Mouse (Mus musculus): ENCODE measurements around the gene Vstm5.
A peak's percentile ranks its signal among the peaks of the same experiment; 100 is the strongest.
"Not testable (repeated sequence)": the region's sequence is repeated elsewhere in the genome, so short reads cannot be mapped to it uniquely, and the experiment has no call there.

The Vstm5 gene

GRCm38 (mm10) chr9:15261980-15262379, 23.1 kb downstream of the Vstm5 start:
- no peak for DNase-seq (ENCODE audit: low spot score in 2 of 2)

- no peak for DNase-seq (ENCODE audit: low spot score in 2 of 2)
These were observed 24.6 kb downstream of the Vstm5 start for GRCm38 (mm10) chr9:15263487-15263886.

- DNase-seq (ENCODE audit: low spot score in 2 of 2) = no peak
These were observed 35.1 kb downstream of the Vstm5 start for GRCm38 (mm10) chr9:15273981-15274380.

GRCm38 (mm10) chr9:15276855-15277254, 38.0 kb downstream of the Vstm5 start:
- no peak for DNase-seq (ENCODE audit: low spot score in 2 of 2)

GRCm38 (mm10) chr9:15278343-15278742, 39.5 kb downstream of the Vstm5 start:
- DNase-seq (ENCODE audit: low spot score in 2 of 2) = no peak

- no peak for DNase-seq (ENCODE audit: low spot score in 2 of 2)
These were observed 40.3 kb downstream of the Vstm5 start for GRCm38 (mm10) chr9:15279139-15279648.

GRCm38 (mm10) chr9:15279649-15280490, 41.0 kb downstream of the Vstm5 start, which contains the start of gene Med17:
Gene Med17 (minus strand): TSS chr9:15279931.
- peak; percentile 82 to 91 for DNase-seq (ENCODE audit: low spot score in 2 of 2)

GRCm38 (mm10) chr9:15280491-15280879, 41.6 kb downstream of the Vstm5 start:
- no peak for DNase-seq (ENCODE audit: low spot score in 2 of 2)

GRCm38 (mm10) chr9:15285443-15285842, 46.6 kb downstream of the Vstm5 start:
- DNase-seq (ENCODE audit: low spot score in 2 of 2) = no peak

GRCm38 (mm10) chr9:15287846-15288245, 49.0 kb downstream of the Vstm5 start:
- no peak for DNase-seq (ENCODE audit: low spot score in 2 of 2)

- DNase-seq (ENCODE audit: low spot score in 2 of 2) = no peak
These were observed 49.6 kb downstream of the Vstm5 start for GRCm38 (mm10) chr9:15288402-15288801.

GRCm38 (mm10) chr9:15289251-15289650, 50.4 kb downstream of the Vstm5 start:
- DNase-seq (ENCODE audit: low spot score in 2 of 2) = no peak

GRCm38 (mm10) chr9:15297112-15297511, 58.3 kb downstream of the Vstm5 start:
- DNase-seq (ENCODE audit: low spot score in 2 of 2) = no peak

GRCm38 (mm10) chr9:15298451-15298850, 59.6 kb downstream of the Vstm5 start:
- DNase-seq (ENCODE audit: low spot score in 2 of 2) = no peak

GRCm38 (mm10) chr9:15300056-15300455, 61.2 kb downstream of the Vstm5 start:
- DNase-seq (ENCODE audit: low spot score in 2 of 2) = no peak

- no peak for DNase-seq (ENCODE audit: low spot score in 2 of 2)
These were observed 62.6 kb downstream of the Vstm5 start for GRCm38 (mm10) chr9:15301399-15301798.

- not testable (repeated sequence) for DNase-seq (ENCODE audit: low spot score in 2 of 2)
These were observed 63.2 kb downstream of the Vstm5 start for GRCm38 (mm10) chr9:15302006-15302405.

GRCm38 (mm10) chr9:15302881-15303280, 64.0 kb downstream of the Vstm5 start:
- DNase-seq (ENCODE audit: low spot score in 2 of 2) = no peak

- DNase-seq (ENCODE audit: low spot score in 2 of 2) = peak; percentile 99
These were observed 66.9 kb downstream of the Vstm5 start, which contains the start of gene Taf1d for GRCm38 (mm10) chr9:15305503-15306397. Gene Taf1d (plus strand): TSS chr9:15306214.

- no peak for DNase-seq (ENCODE audit: low spot score in 2 of 2)
These were observed 67.7 kb downstream of the Vstm5 start, which contains the start of gene 4931406C07Rik for GRCm38 (mm10) chr9:15306398-15307119. Gene 4931406C07Rik (minus strand): TSS chr9:15306448.

GRCm38 (mm10) chr9:15307257-15307656, 68.4 kb downstream of the Vstm5 start:
- no peak for DNase-seq (ENCODE audit: low spot score in 2 of 2)

Measured in spleen, postnatal 14 days (tissue).